Mouse (Mus musculus) monocyte, adult 5-6 weeks (primary cell): Measurements from ENCODE around the gene Arel1. TPM values are rescaled to one million over a fixed set of nuclear protein-coding genes. Genes with fewer than 3 reads are reported as not detected.

ENCODE experiments used
- ATAC-seq: fragments of 153-309, 156-312 bp; replicated peaks from 2 replicates; pipeline ENCODE4 v1.8.0; 2017; ENCODE audit warnings: mild to moderate bottlenecking; ENCODE audit not compliant: low TSS enrichment, insufficient number of reproducible peaks, severe bottlenecking, poor library complexity, low FRiP score
- total RNA-seq: library from RNA; stranded (forward); fragments of 200-1000, 200-491, 200-594 nt; gene quantifications from 3 replicates; pipeline ENCODE4 v1.2.3, GENCODE M21; 2017

Gene Arel1
- total RNA-seq, 1 experiment from 2014 or later, result 42.8 TPM

DNA sequence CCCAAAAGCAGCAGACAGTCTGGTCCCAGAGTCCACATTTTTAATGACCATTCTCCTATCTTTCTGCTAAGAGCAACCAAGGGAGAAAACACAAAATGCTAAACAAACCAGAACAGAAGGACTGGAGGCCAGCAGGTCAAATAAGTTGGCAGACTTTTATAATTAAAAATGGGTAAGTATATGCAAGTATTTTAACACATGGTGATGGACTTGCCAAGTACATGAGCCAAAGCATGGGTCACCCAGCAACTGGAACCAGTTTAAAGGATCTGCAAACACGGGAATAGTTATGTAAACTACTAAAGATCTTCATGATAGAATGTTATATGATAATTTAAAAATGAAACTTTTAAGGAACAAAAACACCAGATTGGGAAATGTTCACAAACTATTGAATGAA is 18.3 kb downstream of the Arel1 start:
- ATAC-seq, result no peak

DNA sequence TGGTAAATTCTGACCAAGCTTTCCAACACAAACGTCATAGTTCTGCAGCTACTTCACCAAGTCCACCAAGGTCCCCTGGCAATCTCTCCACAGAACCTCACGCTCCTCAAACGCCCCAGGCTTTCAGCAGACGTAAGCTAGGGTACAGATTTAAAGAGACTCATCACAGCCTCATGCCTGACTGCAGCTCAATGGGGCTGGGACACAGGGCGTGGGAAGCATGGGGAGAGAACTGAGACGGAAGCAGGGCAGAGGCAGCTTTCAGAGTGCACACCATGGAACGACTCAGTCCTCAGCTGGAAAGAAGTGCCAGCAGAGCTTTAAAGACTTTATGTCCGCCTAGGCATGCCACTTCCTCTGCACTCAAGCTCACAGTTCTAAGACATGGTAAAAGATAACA is 19.2 kb downstream of the Arel1 start:
- ATAC-seq, result no peak

DNA sequence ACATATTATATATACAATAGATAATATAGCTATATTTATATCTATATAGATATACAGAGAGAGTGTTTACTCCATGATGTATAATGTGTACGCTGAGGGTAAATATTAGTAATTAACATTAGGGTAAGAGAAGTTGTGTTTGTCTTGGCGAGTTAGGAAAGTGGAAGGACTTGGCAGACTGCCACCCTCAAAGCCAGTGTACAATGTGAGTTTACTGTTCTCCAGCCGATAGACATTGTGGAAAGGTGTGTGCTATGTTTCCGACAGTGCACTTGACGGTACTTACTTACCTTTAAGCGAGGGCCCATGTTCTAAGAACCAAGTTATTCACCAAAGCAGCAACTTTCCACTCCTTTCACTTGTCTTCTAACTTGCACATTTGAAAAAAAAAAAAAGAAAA is 19.9 kb downstream of the Arel1 start:
- no peak for ATAC-seq

DNA sequence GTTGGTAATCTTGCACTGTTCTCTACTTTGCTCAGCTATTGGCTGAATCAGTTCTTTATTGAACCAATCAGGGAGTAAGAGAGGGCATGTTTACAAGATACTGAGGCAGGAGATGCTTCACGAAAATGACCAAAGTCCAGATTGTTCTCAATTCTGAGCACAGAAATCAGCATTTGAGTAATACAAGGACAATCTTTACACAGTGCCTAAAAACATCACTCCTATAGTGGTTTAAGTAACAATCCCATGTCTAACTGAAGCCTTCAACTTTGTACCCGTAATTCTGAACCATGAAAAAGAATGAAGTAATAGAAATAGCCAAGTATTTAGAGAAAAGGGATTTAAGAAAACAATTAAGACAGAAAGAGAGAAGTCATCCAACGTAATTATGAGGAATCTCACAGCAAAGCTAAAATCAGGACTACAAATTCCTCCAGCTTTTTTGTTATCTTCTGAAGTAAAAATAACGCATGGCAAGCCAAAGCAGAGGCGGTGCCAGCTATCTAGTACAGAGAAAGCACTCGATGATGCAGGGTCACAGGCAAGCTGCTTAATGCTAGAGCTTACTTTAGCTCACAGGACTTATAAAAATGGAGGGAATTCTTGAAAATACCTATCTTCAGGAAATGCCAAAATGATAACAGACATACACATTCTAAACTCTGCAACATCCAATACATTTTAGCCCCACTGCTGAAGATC is 22.0 kb downstream of the Arel1 start:
- no peak for ATAC-seq

DNA sequence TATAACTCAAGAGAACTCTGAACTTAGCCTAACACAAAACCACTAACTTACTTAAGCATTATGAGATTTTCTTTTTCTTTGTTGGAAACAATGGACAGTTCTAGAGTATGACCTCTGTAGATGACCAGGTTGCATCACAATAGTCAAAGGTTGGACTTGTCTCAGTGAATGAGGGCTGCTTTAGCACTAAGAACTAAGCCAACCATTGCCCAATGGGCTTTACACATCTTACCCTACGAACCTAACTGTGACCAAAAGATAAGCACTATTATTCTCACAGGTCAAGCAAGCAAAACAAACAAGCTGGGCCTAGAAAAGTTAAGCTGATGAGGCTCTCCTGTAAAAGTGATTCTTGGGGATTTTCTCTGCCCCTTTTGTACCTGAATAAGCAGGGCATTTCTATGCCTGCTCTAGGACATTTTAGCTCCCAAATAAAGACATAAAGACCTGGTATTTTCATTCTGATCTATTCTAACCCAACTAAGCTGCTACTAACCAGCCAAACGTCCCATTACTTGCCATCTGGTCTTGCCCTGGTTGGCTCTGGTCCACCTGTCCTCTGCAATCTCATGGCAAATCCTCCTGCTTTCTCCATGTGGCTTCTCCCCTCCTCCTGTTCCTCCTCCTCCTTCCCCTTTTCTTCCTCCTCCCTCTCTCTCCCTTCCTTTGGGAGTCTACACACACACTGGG is 22.7 kb downstream of the Arel1 start:
- ATAC-seq, result no peak

DNA sequence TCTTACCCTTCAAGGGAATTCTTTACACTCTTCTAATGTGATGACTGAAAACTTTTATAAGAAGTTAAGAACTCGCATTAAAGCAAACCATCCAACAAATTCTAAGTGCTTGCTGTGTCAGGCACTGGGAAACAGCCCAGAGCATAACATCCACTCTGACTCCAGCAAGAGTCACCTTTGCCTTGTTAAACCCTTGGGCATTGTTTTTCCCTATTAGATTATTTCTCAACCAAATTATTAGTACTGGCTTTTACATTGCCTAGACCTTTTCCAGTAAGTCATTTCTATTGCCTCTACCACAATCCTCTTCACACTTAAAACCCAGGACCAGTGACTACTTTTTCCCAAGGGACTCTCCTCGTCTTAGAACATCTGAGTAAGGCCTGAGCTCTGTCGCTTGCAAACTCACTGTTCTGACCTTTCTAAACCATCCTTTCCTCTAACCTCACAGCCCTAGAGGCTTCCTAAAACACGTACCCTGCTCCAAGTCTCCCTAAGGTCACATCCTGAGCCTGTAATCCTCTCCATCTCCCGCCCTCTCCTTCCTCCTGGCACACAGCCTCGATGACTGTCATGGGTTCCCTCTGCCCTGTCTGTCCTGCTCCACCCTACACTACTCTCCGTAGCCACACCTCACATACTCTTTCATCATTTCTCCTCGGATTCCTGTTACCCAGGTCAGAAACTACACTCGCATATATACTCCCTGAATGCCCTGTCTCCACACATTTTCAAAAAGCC is 25.7 kb downstream of the Arel1 start:
- no peak for ATAC-seq

DNA sequence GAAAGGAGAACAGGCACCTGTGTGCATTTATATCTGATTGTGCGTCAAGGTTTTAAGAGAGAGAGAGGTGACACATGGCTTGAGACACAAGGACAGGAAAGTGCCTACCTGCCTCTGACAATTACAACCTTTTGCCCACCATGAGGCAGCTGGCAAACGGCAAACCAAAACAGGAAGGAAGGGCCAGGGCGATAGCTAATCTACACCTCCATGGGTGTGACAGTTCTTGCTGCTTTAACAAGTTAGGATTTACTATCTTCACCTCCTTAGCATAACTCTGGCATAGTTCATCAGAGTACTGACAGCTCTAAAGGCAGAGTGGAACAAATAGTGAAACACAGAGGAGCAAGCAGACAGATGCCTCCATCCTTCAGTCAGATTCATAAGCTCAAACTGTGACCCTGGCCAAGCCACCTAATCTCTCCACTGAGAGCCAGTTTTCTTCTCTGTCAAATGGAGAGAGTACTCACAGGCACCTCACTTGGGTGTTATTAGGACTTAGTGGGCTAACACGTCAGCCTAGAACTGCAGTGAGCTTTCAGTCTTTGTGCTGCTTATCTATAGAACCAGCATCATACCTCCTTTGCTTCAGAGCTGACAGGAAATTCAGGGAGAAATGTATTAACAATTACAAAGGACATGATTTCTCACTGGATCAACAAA is 26.4 kb downstream of the Arel1 start:
- no peak for ATAC-seq

DNA sequence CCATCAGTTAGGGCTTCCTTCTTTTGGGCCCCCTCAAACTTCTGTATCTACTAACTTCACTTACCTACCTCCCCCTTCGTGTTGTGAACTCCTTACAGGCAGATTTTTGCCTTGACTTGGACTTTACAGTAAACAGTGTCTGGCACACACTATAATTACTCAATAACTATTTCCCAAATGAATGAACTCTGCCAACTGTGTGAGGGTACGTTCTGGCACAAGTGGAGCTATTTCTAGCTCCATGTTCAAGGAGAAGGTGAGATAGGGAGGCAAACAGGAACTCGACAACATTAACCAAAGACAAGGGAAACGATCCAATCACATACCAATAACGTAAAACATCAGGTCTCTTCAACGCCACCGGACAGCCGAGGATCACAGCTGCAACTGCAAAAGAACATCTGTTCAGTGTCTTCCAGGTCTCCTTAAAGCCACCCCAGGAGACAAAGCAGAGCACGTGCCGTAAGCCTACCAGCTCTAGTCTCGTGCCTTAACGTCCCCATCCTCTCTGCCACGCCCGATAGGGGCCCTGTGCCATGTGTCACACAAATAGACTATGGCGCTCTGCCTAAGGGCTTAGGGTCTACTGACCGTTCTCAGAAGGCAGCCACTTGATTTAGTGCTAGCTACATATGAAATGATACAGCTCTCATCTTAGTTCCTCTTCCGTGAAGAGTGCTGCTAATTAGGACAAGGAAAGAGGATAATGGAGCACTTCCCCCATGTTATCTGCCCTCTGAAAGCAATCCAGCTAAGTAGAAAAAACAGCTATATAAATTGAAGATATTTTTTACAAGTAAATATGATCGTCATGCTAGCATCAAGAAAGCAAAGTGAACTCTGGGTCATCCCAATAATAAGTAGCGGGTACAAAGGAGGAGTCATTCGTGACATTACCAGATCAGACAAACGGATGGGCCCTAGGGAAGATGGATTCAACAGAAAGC is 27.4 kb downstream of the Arel1 start:
- no peak for ATAC-seq

DNA sequence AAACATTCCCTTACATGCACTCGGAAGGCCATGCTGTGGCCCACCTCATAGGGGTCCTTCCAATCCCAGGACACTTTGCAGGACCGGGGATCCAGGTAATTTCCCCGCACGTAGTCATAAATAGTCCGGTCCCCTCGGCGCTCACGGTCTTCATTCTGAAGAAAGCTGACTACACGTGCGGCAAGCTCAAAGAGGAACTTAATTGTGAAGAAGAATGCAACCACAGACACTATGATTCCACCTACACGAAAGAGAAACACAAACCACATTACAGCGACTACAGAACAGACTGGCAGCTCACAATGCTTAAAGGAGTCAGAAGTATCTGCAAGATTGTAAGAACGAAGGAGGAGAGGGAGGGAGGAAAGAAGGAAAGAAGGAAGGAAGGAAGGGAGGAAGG is 29.0 kb downstream of the Arel1 start:
- no peak for ATAC-seq

DNA sequence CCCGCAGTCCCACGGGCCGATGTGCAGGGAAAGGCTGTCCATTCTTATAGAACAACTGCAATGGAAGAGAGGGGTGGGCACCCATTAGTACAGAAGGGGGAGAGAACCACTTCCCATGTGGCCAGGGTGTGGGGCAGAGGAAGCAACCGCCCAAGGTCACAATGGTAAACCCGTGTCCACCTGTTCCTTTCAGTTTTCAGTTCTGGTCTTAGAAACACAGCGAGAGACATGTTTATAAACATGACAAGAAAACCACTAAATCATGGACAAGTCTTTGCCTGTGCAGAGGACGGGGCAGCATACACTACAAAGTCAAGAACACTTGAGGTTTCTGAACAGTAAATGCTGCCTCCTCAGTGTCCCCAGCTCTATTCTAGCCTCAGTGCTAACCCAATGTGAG is 30.4 kb downstream of the Arel1 start:
- ATAC-seq, result no peak

DNA sequence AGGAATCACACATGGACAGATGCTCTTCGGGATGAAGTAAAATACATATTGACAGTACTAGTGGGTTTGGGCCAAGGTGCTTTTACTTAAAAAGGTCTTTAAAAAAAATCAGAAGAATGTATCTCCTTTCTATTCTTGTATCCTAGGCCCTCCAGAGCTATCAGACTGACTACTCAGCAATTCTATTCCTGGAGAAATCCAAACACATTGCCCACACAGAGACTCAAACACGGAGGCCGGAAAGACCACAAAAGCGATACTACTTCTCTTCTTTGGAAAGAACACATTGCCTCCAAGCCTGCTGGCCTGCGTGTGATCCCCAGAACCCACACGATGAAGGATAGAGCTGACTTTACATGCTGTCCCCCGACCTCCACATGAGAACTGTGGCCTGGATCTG is 31.6 kb downstream of the Arel1 start:
- no peak for ATAC-seq

DNA sequence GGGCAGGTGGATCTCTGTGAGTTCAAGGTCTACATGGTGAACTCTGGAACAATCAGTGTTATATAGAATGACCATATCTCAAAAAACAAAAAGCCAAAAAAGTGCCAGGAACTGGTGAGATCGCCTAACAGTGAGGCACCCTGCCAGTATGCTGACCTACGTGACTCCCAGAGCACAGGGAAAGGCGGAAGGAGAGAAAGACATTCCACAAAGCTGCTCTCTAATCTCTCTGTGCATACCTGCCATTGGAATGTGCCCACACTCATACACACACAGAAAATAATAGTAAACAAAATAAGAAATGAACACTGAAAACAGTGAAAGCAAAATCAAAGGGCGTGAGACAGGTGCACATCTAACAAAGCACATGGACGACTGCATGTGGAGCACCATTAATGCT is 35.4 kb downstream of the Arel1 start:
- ATAC-seq, result no peak

DNA sequence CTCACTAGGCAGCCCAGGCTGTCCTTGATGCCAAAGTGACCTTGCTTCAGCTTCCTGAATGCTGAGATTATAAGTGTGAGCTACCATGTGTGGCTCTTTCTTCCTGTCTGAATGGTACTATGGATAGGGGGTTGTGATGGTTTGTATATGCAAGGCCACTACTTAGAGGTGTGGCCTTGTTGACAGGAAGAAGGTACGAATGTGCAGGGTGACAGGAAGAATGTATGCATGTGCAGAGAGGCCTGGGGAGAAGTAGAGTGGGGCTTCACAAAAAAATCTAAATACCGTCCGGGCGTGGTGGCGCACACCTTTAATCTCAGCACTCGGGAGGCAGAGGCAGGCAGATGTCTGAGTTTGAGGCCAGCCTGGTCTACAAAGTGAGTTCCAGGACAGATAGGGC is 38.5 kb downstream of the Arel1 start:
- ATAC-seq, result no peak

DNA sequence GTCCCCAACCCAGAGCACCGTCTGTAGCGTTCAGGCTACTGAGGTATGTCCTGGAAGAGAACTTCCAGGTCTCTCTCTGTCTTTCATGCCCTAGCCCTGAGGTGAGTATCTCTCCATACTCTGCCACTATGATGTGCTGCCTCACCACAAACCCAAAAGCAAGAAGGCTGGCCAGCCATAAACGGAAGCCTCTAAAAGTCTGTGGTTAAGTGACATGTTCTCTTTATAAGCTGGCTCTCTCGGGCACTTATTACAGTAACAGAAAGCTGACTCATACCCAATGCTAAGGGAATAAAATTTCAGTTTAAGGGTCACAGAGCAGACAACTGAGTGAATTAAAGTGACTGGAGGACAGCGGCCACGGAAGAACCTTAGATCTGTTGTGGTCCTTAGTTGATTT is 44.2 kb downstream of the Arel1 start:
- ATAC-seq, result no peak

DNA sequence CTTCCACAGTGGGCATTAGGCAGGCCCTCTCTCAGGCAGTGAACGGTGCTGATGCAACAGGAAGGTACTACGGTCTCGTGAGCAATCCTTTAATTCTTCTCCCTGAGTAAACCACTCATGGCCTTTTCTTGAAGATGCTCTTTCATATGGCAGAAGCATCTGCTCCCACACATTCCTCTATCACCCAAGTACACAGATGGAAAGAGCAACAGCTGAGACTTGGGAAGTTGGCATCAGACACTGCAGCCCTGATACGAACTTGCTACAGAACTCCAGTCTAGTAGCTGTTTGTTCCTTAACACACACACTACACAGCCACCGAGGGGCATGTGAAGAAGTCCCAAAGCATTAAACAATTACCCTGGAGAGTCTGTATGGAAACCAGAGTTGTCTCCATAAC is 46.4 kb downstream of the Arel1 start:
- no peak for ATAC-seq

DNA sequence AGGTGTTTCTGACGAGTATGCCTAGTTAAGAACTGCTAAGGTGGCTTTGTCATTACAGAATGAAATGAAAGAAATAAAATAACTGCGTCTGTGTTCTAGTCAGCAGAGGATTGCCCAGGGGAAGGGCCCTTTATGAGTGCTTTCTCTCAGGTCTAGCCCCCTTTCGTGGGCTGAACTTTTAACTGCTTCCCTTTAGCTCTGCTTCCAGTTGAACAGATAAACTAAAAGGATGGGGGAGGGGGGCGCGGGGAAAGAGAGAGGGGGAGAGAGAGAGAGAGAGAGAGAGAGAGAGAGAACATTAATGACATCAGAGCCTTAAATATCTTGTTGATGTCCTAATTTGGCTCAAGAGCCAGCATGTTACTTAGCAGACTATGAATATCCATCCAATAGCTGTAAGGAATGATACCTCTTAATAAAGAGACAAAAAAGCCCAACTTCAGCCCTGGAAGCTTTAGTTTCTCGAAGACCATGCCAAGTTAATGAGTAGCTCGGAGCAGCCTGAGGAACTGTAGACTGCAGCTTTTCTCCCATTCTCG is 48.8 kb downstream of the Arel1 start:
- no peak for ATAC-seq

DNA sequence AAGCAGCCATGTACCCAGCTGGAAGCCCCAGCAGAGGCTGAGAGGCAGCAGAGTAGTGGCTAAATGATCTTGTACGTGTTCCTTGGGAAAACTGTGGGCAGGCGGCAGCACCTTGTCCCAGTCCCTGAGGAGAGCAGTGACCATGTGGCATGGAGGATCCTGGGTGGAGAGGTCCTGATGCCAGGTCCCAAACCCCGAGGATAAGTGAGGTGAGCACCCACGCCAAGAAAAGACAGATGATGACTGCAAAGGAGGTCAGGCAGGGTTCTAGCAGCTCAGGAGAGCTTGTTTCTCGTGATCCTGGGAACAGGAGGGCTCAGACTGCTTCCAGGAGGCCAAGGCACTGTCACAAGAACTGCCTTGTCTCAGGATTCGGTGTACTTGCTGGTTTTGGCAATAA is 51.9 kb downstream of the Arel1 start:
- ATAC-seq, result no peak

DNA sequence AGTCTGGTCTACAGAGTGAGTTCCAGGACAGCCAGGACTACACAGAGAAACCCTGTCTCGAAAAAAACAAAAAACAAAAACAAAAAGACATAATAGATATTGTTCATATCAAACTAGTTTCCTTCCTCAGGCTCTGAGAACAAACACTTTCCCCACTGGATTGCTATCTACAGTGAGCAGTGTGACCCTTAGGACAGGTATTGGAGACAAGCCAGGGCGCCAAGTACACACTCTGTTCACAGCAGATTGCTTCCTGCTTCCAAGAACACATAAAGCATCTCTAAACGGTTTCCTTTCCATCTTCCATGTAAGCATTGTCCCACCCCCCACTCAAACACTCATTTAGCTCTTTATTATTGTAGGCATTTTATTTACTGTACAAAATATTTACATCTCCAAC is 52.9 kb downstream of the Arel1 start:
- no peak for ATAC-seq
